Mouse (Mus musculus) large intestine, adult 2 months (tissue): ENCODE measurements around the gene Sez6. TPM values are rescaled to one million over a fixed set of nuclear protein-coding genes. Genes with fewer than 3 reads are reported as not detected.

ENCODE experiments used
- polyA plus RNA-seq: library from polyadenylated mRNA; depleted of rRNA; stranded (reverse); fragments of >200 nt; gene quantifications from 2 replicates; pipeline ENCODE4 v1.2.3, GENCODE M21; 2012; rRNA removed

The Sez6 gene
- polyA plus RNA-seq, 1 experiment = 0.48 TPM

Other genes starting within 250 kb of the Sez6 start
- 5.4 and 12.3 TPM in 2 replicates for gene Nufip2, start 244.6 kb upstream of the Sez6 start, polyA plus RNA-seq
- not detected in 2 replicates for gene Cryba1, start 205.5 kb upstream of the Sez6 start, polyA plus RNA-seq
- gene Myo18a, start 167.6 kb upstream of the Sez6 start, polyA plus RNA-seq = 69.0 and 73.6 TPM in 2 replicates
- gene Gm10277, start 143.1 kb upstream of the Sez6 start, polyA plus RNA-seq = 0.02 TPM in 1 of 2 replicates, not detected in the other
- 8.4 and 21.5 TPM in 2 replicates for gene Pipox, start 36.7 kb upstream of the Sez6 start, polyA plus RNA-seq
- 27.0 and 41.8 TPM in 2 replicates for gene Phf12, start 52.0 kb downstream of the Sez6 start, polyA plus RNA-seq
- gene Dhrs13, start 101.5 kb downstream of the Sez6 start, polyA plus RNA-seq = 4.7 and 5.0 TPM in 2 replicates
- 27.9 and 33.9 TPM in 2 replicates for gene Flot2, start 107.1 kb downstream of the Sez6 start, polyA plus RNA-seq
- 26.1 and 27.3 TPM in 2 replicates for gene Eral1, start 149.6 kb downstream of the Sez6 start, polyA plus RNA-seq
- gene Fam222b, start 163.9 kb downstream of the Sez6 start, polyA plus RNA-seq = 7.8 and 14.5 TPM in 2 replicates
- 68.9 and 93.3 TPM in 2 replicates for gene Traf4, start 234.8 kb downstream of the Sez6 start, polyA plus RNA-seq
- gene Nek8, start 245.9 kb downstream of the Sez6 start, polyA plus RNA-seq = 6.6 and 9.1 TPM in 2 replicates
- gene Tlcd1, start 245.9 kb downstream of the Sez6 start, polyA plus RNA-seq = 6.8 and 15.2 TPM in 2 replicates